Mouse (Mus musculus) right cerebral cortex, postnatal 36 days (tissue): ENCODE results near the gene Skp1a.

ENCODE experiments used
- DNase-seq, 2 experiments: peaks; one replicate each; pipeline ENCODE4 v3.0.0; 2022; ENCODE audit warnings: low spot score in 2 of 2, mixed read lengths in 1 of 2

Gene Skp1a

DNA sequence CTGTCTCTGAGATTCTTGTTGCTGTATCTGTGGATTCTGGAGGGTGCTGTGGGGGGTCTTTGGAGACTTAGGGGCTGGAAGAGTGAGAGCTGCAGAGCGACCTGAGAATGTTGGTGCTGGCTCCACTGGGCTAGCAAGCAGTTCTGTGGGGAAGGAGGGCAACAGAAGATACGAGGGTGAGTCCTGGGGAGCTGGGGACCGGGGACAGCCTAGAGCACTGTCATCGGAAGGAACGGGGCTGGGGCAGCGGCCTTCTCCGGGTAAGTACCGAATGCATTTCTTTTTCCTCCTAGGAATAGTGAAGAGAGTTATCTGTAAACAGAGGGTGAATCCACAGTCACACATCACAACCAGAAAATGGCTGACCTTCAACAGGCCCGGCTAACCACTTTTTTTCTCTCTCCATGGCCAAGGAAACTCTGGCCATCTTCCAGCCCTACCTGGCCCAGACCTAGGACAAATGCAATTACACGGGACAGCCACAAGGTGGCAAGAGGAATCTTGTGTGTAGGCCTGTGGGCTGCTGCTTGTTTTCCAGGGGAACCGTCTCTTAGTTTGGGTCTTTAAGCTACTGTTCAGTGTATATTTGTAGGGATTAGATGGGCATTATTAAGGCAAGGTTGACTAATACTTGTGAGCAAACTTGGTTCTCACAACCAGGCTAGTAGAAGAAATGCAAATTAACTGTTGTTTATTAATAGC lies 22.0 kb downstream of the Skp1a start:
- peak in 1 of 2 experiments; percentile 42 for DNase-seq

DNA sequence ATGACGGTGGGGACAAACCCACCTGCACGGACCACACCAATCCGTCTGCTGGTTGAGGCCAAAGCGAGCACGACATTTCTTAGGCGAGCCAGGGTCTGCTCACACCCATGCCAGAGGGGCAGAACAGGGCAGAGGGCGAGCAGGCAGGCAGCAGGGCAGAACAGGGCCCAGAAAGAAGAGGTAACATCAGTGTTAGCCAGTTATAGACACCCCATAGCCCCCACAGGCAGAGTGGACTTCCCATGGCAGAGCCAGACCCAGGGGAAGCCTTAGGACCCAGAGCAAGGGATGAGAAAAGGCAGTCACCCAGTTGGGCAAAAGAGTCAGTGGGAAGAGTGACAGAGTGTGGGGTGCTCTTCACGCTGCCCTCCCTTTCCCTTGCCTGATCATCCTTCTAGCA lies 23.3 kb downstream of the Skp1a start:
- DNase-seq, result no peak

DNA sequence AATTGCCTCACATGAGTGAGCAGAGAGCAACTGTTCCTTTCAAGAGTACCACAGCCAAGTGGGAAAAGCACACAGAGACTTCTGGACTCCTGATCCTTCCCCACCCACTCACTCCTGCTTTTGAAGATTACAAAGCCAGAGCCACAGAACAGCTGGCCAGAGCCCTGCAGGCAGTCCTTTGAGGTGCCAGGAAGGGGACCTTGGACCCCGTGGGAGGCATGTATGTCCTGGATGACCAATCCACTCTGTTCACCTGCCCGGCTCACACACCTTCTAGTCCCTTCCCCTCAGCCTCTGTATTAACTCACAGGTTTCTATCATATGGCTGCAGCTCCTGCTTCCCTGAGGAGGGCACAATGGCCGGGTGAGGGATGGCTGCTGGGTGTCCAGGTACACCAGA lies 25.6 kb downstream of the Skp1a start:
- DNase-seq, result no peak

DNA sequence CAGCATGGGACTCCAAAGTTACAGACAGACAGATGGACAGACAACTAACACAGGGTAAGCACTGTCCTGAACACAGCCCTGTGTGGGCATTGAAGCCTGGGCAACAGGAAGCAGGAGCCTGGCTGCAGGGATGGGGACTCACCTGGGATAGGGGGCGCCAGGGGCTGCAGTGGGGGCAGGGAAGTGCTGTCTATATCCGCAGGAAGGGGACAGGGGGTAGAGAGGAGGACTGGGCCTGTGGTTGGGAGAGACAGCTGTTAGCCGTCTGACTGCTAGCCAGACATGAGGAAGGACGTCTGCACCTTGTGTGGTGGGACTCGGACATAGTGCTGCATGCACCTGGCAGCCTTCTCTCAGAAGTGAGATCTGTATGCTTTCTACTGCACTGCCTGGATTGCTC lies 26.9 kb downstream of the Skp1a start:
- no peak for DNase-seq

DNA sequence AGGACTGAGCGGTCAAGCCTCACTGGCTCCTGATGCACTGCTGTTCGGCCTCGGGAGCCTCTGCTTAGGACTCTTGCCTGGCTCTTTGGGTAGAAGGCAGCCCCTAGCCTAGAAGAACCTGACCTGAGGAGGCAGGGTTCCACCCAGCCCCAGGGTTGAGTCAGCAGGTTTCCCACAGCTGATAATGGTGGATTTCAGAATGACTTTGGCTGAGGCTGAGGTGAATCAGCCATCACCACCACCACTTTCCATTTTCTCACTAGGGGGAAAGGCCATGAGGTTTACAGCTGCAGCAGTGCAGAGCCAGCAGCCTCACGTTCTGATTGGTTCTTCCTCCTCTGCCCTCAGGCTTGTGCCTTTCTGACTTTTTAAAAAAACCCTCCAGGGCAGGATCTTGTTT lies 29.1 kb downstream of the Skp1a start:
- DNase-seq, result no peak

DNA sequence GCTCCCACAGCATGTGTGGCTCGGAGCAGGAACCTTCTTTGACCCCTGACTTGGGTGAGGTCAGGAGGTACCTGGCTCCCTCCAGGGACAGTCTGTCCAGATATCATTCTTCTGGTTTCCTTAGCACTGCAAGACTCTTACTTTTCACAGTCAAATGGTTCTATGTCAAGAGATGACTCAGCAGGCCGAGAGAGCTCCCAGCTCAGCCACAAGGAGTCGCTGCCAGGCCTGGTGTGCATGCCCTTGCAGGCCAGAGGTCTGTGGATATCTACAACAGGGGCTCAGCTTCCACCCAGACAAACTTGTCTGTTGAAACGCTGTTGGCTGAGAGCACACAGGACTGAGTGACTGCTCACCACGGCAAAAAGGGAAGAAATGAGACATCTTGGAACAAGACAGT lies 30.1 kb downstream of the Skp1a start:
- DNase-seq, result no peak

DNA sequence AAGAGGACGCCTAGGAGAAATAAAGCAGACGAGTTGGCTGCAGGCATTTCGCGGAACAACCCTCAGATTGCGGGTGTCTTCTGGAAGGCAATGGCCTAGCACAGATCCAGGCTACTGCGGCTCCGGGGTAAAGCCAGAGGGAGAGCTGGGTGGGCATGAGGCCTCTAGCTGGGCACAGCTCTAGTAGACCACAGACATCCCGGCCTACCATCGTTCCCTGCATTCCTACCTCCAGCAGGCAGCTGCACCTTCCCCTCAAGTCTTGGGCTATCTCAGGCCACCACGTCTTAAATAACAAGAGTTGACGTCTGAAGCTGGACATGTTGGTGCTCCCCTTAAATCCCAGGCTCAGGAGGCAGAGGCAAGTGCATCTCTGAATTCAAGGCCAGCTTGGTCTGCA lies 30.5 kb downstream of the Skp1a start:
- DNase-seq, result no peak

DNA sequence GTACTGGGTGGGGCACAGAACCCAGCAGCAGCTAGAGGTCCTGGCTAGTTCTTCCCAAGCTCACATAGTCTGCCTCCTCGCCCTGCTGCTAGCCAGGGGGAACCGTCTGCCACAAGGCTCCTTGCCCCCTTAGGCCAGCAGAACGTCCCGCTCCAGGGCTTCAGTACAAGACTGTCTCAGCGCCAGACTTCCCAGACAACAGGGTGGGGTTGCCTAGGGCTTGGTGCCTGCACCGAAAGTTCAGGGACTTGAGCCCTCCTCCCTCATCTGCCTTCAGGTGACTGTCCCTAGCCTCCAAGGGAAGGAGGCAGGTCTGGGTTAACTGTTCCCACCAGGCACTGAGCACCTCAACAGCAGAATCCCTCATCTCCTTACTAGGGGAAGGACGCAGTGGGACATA lies 33.1 kb downstream of the Skp1a start:
- DNase-seq, result no peak

DNA sequence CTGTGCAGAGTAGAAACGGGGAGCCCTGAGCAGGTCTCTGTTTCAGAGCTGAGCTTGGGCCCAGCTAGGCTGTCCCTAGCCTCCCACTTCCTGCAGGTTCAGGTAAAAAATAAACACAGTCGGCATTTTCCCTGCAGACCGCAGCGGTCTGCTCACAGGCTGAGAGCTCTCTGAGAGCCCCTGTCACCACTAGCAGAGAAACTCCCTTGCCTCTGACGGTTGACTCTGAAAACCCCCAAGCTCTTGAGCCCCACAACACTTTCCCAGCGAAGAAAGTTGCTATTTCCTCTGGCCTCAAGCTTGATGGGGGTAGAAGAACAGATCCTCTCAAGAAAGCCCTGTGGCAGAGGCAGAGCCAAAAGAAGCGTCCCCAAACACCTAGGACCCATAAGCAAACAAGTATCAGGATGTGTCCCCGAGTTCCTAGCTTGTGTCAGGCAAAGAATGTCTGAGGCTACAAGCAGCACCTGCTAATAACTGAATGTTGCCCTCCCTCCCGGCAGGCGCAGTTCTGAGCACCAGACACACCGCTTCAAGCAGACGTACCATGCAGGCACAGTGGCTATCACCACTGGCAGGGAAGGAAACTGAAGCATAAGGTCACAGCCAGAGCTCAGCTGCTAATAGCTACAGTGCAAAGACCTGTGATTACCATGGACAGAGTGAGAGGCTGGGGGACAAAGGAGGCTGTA lies 34.0 kb downstream of the Skp1a start:
- DNase-seq, result no peak

DNA sequence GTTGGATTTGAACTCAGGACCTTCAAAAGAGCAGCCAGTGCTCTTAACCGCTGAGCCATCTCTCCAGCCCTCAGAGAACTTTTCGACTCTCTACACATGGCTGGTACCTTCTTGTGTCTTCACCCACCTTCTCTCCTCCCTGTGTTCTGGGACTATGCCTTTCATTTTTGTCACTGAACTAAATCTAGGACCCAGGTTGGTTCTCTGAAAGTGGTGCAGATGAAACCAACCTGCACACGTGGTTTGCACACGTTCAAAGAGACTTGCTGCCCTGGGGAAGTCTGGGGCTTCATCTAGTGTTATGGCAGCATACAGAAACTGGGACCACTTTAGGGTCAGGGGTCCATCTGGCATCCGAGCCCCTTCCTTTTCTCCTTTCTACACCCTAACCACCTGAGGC lies 35.5 kb downstream of the Skp1a start:
- DNase-seq, result no peak

DNA sequence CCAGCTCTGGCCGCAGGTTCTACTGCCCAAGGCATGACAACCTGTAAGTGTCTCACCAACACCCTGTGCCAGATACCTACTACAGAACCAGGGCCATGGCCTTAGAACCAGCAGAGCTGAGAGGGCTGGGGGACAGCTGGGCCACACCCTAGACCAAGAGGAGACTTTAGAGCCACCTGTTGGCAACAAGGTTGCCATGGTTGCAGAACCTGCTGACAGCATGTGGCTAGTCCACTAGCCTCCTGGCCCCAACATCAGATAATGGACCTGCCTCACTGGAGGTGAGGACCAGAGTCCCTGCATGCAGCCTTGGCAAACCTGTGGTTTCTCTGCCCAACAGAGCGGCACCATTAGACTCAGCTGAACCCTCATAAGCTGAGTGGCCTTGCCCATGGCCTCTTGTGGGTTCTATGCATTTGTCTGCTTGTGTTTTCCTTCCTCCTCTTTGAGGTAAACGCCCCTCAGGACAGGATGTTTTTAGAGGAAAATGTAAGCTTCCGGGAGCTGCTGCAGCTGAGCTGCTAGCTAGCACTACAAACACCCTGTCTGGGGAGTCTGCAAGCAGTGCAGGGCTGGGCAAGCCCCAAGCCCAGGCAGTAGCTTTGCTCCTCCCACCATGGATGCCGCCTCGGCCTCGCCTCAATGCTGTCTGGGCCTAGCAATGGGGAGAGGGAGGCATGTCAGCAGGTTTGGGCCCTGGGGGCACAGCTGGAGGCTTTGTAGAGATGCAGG lies 36.5 kb downstream of the Skp1a start:
- no peak for DNase-seq

DNA sequence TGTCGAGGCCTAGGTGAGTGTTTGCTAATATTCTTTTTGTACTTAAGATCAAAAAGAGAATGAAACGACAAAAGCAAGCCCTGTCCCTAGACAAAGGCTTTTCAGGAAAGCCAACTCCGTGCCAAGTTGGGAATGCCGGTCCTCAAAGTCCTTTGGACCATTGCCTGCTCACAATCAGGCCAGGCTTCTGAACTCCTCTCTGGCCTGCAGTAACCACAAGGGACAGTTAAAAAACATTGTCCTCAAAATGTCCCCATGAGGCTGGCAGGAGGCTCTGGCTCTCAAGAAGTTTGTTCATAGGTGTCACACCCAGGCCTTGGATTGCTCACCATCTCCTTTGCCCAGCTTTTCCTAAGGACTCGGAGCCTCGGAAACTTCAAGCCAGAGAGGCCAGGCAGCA lies 38.0 kb downstream of the Skp1a start:
- DNase-seq, result no peak

DNA sequence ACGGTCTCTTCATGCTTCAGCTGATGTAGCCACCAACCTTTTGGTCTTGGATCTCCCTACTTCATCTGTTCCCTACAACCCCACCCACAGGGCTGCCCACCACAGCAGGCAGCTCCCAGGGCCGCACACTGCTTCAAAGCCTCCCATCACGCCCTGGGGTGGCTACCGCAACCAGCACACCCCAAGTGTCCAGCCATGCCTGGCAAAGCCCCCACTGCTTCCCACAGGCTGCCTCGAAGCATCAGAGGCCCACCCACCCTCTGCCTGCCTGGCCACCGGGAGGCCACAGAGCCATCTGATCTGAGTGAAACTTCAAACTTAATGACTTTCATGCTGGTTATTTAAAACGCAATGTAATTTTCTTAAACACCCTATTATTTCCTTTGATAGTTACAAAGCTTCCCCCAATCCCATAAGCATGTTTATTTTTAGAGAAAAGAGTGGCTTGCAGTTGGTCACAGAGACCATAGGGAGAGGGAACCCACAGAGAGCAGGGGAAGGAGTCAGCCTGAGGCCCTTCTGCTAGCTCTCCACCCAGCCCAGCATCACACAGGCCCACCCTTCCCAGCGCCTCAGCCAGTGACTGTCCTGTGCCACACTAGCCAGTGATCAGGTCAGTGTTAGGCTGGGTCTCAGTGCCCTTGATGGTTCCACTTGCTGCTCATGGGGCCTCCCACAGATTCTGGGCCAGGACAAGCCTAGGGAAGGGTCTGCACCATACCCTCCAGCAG lies 40.1 kb downstream of the Skp1a start:
- DNase-seq, result no peak

DNA sequence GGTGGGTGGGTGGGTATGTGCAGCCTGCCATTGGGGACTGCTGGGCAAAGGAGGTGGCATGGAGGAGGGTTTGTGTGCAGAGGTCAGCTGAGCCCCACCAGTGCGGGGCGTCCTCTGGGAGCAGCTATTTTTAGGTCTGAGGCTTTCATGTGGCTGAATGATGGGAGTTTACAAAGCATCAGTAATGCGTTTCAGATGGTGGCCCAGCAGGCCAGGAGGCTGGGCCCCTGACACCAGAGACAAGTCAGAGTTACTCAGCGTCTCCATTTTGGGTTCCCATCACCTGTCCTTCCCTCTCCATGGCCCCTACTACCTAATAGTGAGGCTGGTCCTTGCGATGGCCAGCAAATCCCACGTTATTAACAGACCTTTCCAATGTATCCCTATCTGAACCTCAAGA lies 40.8 kb downstream of the Skp1a start:
- no peak for DNase-seq

DNA sequence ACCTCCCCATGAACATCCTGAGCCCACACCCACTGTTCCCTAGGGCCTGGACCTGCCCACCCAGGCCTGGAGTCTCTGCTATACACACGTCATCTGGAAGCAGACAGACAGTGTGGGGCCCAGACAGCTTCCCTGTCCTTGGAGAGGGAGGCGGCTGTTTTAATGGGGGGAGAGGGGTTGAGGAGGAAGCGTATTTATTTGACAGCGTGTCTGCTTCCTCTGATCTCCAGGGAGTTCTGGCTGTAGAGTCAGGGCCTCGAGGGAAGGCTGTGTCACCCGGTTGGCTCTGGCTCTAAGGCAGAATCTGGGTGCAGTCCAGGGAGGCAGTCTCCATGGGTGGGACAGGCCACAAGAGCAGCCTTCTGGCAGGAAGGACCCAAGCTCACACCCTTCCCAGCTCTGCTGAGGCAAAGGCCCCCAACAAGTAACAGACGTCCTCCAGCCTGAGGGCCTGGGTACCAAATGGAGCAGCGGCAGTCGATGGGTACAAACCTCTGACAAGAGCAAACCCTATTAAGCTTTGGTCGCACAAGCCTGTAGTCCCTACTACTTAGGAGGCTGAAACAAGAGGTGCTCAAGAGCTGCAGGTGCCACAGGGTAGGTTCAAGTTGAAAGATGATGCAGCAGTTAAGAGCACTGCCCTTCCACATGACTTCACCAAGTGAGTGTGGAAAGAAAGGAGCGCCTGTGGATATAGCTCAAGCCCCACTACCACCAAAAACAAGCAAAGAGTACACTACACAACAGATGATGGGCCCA lies 41.6 kb downstream of the Skp1a start:
- no peak for DNase-seq

DNA sequence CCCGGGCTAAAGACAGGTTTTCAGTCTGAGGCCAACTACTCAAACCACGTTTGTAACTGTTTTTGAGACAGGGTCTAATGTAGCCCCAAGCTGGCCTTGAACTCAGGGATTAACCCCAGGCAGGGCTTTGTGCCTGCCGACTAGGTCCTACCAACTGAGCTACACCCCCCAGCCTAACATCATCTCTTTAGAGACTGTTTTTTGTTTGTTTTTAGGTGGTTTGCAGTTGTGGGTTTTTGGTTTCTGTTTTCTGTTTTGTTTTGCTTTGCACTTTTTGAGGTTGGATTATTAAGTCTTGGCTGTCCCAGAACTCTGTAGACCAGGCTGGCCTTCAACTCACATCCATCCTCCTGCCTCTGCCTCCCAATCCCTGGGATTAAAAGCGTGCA lies 42.1 kb downstream of the Skp1a start:
- DNase-seq, result no peak

DNA sequence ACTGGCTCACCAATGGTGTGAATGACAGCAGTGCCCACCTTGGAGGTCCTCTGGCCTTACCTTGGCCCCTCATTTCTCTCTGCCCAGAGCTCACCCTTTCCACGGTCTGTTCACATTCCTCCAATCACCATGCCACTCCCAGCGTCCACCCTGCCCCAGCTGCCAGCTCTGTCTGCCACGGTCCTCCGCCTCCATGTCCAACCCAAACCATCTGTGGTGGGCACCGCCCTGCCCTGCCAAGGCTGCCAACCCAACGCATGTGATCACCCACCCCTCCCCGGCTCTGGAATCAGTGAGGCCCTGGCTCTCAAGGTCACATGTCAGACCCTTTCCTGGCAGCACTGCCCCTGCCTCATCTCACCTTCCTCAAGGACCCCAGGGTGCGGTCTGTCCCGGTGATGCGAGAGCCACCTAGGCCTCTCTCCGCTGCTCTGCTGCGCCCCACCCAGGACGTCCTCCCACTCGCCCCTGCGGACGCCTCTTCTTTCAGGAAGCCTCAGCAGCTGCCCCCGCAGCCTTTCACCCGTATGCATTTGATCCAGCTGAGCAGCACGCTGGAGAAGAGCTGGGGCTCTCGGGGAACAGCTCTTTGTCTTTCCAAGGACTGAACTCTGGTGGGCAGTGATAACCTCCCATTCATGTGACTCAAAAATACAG lies 42.8 kb downstream of the Skp1a start:
- no peak for DNase-seq

DNA sequence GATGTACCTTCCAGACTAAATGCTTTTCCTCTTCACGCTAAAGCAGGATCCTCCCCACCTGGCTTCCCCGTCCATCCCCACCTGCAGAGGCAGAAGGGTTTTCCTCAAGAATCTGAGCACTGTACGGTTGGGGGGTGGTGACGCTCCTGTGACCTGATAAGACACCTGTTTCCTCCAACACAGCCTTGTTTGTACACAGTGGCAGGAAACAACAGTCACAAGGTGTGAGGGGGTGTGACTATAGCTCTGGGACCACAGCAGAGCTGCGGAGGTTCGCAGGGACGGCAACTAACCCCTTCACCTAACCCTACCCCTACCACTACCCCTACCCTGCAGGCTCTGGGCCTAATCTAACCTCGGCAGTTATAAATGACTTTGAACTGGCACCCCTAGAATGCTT lies 43.6 kb downstream of the Skp1a start:
- no peak for DNase-seq

DNA sequence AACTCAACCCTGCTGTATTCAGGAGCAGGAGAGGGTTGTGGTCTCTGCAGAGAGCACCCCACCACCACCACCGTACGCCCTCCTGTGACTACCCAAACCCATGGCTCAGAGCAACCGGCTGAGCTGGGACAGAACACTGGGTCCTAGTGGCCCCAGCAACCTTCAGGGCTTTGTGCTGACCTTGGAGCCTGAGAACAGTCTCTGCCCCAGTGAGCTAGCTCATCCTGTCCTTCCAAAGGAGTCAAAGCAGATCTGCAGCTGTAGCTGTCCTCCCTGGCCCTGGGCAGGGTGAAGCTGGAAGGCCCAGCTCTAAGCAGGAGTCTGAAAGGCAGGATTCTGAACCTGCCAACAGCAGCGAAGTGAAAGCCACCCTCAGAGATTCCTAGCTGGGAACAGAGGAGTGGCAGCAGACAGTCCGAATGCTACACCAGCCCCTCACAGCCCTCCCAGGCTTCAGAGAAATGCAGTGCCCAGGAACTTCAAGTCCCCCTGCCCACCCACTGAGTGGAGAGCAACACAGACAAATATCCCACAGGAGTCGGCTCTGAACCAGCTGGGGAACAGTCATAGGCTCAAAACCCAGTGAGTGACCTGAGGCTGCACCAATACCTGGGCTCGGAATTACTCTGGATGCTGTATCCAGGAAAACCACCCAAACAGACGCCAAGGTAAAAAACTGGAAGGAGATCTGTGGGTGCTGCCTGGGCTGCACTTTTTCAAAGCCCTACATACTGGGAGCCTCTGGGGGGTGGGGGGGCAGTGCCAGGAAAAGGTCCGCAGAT lies 44.2 kb downstream of the Skp1a start:
- DNase-seq, result peak; percentile 37 to 43

DNA sequence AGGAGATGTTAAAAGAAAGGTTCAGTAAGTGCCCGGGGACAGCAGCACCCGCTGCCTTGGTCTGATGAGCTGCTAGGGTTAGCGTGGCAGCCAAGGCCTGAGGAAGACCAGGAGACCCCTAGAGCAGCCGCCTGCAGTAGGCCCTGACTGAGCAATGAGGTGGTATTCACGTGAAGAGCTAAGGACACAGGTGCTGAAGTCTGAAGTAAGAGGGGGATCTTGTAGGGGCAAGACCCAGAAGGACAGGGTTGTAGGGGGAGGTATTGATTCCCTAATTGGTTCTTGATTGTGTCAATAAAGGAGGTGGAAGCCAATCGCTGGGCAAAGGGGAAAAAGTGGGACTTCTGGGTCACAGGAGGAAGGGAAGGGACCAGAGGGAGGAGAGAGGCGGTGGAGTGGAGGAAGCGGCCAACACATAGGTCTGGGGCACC lies 45.2 kb downstream of the Skp1a start:
- no peak for DNase-seq
